Mouse (Mus musculus) cerebellum, adult 11-12 months (tissue): ENCODE data around the gene Ccn6.

Experiments used
- DNase-seq: peaks from one replicate; pipeline ENCODE4 v3.0.0; 2022

Ccn6 gene

DNA sequence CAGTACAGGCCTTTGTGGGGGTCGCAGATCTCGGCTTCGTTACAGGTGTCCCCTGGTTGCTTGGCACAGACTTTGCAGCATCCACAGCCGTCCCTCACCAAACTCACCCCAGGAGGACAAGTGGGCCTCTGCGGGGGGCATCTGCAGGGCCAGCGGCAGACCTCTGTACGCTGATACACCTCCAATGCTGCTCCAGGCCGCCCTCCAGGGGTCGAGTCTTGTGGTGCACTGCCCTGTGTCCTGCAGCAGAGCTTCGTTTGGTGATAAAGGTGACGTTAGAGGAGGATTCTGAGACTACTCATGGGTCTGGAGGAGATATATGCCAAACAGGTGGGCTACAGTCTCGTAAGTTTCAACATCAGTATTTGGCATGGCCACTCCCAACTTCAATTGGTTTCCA lies 5.3 kb downstream of the Ccn6 start:
- no peak for DNase-seq

GRCm38 (mm10) chr10:39157321-39157720 lies 6.3 kb downstream of the Ccn6 start:
- no peak for DNase-seq

- no peak for DNase-seq
These were observed 6.9 kb downstream of the Ccn6 start for GRCm38 (mm10) chr10:39156719-39157118.

GRCm38 (mm10) chr10:39142216-39142615 lies 21.4 kb downstream of the Ccn6 start:
- DNase-seq, result no peak

DNA sequence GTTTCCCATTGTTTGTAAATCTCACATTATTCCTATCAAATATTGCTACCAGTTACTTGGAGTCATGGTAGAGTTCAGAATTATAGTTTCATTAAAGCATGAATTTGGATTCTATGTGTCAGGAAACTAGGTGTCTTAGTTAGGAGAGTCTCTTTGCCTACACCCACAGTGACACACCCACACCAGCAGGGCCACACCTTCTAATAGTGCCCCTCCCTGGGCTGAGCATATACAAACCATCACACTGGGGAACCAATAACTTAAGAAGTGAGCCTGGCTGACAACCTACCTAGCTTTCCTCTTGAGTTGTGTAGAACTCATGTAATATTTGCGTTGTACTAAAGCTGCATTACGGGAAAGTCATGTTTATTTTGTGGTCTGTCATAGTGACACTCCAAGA lies 22.2 kb downstream of the Ccn6 start:
- DNase-seq, result no peak

GRCm38 (mm10) chr10:39140843-39141242 lies 22.8 kb downstream of the Ccn6 start:
- DNase-seq, result no peak

- no peak for DNase-seq
These were observed 24.8 kb downstream of the Ccn6 start for GRCm38 (mm10) chr10:39138761-39139160.

DNA sequence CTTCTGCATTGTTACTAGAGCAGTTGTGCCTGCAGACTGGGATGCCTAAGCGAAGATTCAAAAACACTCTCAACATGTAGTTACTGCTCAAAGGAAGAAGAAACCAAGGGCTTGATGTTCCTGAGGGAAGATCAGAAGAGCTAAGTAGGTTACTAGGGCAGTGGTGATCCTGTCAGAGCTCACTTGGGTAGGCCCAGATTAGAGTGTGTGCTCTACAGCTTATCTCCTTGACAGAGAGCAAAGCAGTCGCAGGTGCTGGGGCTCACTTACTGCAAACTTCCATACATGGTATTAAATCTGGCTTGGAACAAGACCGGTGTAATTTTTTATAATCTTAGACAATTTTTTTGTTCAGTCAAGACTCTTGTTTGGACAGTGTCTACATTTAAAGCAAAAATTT lies 25.8 kb downstream of the Ccn6 start:
- DNase-seq, result no peak

GRCm38 (mm10) chr10:39133462-39134310 lies 29.9 kb downstream of the Ccn6 start, which contains the start of the genes Fam229b and Tube1:
Gene Fam229b, minus strand, starts transcription at chr10:39133914.
Gene Tube1, plus strand, starts transcription at chr10:39133976.
- DNase-seq, result peak; percentile 95

DNA sequence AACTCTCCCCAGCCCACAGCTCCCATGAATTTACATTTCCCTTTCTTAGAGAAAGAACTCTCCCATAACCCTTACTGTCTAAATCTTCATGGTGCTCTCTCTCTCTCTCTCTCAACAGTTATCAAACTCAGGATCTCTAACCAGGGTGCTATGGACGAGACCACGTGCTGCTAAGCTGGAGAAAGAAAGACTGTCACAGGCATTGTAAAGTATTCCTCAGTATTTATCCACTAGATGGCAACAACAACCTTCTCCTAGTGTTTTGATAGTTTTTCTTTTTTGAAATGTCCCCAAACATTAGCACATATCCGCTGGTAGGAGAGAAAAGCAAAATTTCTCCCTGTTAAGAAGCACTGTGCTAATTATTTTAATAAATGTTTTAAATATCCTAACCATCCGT lies 42.2 kb downstream of the Ccn6 start:
- DNase-seq, result no peak

DNA sequence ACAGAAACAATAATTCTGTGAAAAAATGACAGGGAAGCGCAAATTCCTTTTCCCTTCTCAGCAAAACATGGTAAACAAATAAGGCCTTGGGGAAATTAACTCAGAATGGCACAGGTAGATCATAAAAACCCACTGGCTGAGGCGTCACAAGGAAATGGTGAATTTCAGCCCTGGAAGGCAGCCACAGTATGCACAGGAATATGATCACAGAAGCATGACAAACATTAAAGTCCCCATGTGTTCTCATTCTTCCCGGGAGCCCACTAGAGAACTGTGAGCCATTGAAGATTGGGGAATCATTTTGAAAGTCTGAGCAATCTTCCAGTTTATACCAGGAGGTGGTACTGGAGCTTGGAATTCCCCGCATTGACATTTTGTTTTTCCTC lies 54.1 kb downstream of the Ccn6 start:
- no peak for DNase-seq

DNA sequence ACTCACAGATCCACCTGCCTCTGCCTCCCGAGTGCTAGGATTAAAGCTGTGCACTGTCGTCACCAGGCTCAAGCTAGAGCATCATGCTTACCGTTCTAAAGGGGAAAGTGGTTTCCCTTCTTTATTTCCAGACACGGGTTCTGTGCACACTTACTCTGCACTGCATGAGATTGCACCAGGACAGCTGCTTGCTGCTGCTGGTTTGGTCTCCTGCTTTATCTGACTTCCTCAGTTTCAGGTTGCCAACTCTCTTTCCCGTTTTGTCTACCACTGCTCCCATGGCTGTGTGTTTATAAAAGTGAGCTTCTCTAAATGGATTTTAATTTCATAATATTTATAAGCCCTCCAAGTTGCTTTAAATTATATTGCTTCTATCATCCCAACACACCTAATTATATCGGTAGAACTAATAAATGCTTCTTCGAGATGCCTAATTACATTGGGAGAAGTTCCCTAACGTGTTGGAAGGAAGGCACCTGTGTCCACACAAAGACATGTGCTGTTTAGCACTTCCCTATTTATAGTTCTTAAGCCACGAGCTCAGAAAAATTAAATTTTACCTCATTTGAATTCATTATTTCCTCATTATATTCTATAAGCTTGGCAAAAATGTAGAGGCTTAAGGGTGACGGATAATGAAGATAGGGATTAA lies 54.6 kb downstream of the Ccn6 start:
- DNase-seq, result no peak

GRCm38 (mm10) chr10:39106935-39107334 lies 56.7 kb downstream of the Ccn6 start:
- no peak for DNase-seq

- DNase-seq, result no peak
These were observed 57.2 kb downstream of the Ccn6 start for GRCm38 (mm10) chr10:39106413-39106812.

DNA sequence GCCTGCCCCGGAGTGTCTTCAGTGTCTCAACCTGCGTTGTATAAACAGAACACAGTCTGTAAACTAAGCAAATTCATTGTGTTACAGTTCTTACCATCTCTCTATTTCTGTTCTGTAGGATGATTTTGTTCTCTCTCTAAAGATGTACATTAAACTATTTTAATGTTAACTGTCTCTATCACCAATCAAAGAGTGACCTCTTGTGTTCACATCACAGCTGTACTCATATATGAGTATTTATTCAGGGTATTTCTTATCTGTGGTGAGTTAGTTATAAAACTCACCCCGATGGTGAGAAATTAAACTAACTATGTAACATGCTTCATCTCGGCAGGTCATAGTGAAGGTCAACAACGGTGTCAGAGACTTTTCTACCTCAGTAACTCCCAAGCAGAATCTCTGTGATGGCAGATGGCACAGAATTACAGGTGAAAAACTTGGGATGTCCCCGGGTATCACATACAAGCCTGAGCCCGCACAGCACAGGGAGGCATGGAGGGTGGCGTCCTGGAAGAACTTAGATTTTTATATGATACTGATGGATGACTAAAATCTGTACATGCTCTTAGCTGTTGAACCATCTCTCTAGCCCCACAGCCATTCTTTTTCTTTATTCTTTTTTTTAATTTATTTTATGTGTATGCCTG lies 58.7 kb downstream of the Ccn6 start:
- DNase-seq, result no peak
